ENCODE assay signal across 30 mouse cellular contexts in the genomic region with DNA sequence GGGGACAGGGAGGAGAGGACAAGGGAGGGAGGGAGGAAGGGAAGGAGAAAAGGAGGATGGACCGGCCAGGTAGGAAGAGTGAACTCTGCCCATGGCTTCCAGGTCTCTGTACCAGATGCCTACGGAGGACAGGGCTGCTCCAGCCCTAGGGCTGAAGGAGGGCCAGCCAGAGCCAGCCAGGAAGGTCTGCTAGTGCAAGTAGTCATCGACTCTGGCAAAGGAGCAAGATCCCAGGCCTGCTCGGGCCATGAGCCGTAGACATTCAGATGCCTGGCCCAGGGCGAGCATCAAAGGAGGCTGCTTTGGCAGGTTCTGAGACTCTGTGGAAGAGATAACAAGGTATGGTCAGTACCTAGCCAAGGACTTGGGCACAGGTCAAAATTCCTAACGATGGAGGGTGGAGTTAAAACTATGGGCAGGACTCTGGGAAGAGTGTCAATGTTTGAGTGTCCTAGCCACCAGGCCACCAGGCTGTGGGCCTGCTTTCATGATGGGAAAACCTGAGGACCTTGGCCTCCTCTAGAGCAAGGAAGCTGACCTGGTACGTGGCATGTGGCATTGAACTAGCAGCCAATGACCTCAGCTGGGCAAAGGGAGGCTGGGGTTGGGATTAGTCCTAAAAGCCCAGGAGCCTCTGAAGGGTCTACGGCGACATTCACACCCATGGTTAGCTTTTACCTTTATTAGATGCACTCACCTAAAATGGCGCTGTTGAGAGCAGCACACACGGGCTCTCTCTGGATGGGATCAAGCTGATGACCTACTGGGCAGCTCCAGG. TPM values are rescaled to one million over a fixed set of nuclear protein-coding genes. Genes with fewer than 3 reads are reported as not detected.
"Had no signal": no experiment of that assay in that cellular context is flagged by ENCODE, and none has a peak within 500 bp of the region (broad histone marks: within the 10 kb centered on the region; RNA-seq: fewer than 3 reads in every experiment).

No protein-coding gene starts in this region.

- DNase-seq: gastrocnemius, adult 2 months; gastrocnemius, postnatal 10 days; gastrocnemius, postnatal 25 days; heart, postnatal 4 days; kidney, adult 18-20 months; kidney, adult 8-10 months; kidney, postnatal 10 days; kidney, postnatal 25 days; liver had no signal

- H3K4me2 ChIP-seq: heart, embryonic 12.5 days; hindbrain, embryonic 12.5 days; hindbrain, embryonic 14.5 days; intestine, embryonic 15.5 days; limb, embryonic 12.5 days; liver, embryonic 15.5 days had no signal

- H3K9ac ChIP-seq: heart, embryonic 12.5 days; hindbrain, embryonic 12.5 days; hindbrain, embryonic 14.5 days; intestine, embryonic 15.5 days; limb, embryonic 12.5 days; liver, embryonic 15.5 days had no signal

- H3K4me3 ChIP-seq: gastrocnemius, adult 2 months; heart, embryonic 10.5 days; heart, embryonic 12.5 days; hindbrain, embryonic 10.5 days; hindbrain, embryonic 12.5 days; intestine, embryonic 15.5 days; layer of hippocampus, adult 2 months; left cerebral cortex, adult 2 months; limb, embryonic 10.5 days; limb, embryonic 12.5 days; liver, embryonic 15.5 days had no signal

- H3K27me3 ChIP-seq: heart, embryonic 12.5 days; hindbrain, embryonic 12.5 days; intestine, embryonic 15.5 days; limb, embryonic 12.5 days; liver, embryonic 15.5 days had no signal

- H3K4me1 ChIP-seq: heart, embryonic 10.5 days; heart, embryonic 12.5 days; hindbrain, embryonic 10.5 days; hindbrain, embryonic 12.5 days; intestine, embryonic 15.5 days; limb, embryonic 10.5 days; limb, embryonic 12.5 days; liver, embryonic 15.5 days had no signal

- H3K27ac ChIP-seq: gastrocnemius, adult 2 months; heart, embryonic 10.5 days; hindbrain, embryonic 10.5 days; hindbrain, embryonic 12.5 days; hindbrain, embryonic 14.5 days; intestine, embryonic 15.5 days; layer of hippocampus, adult 2 months; left cerebral cortex, adult 2 months; limb, embryonic 10.5 days; limb, embryonic 12.5 days; liver, embryonic 15.5 days had no signal

- ATAC-seq: hindbrain, embryonic 16.5 days; inflammation-experienced regulatory T-cells, adult 6 months; intestine, embryonic 15.5 days; intestine, postnatal 0 days had no signal

- H3K9me3 ChIP-seq: heart, embryonic 10.5 days; heart, embryonic 12.5 days; hindbrain, embryonic 10.5 days; hindbrain, embryonic 12.5 days; intestine, embryonic 15.5 days; limb, embryonic 10.5 days; limb, embryonic 12.5 days; liver, embryonic 15.5 days had no signal

RNA-seq across cellular contexts. Expression of a gene that starts 55.9 kb away (rescaled TPM):
- total RNA-seq: gastrocnemius, adult 2 months; gastrocnemius, postnatal 10 days; gastrocnemius, postnatal 25 days; granulocyte monocyte progenitor cell, adult 5-6 weeks; heart, adult 8-10 months; heart, postnatal 10 days; heart, postnatal 25 days; heart, postnatal 4 days; left cerebral cortex, postnatal 36 days had no signal
- polyA plus RNA-seq: frontal cortex, adult 2 months; heart, embryonic 14.5 days; inflammation-experienced regulatory T-cells, adult 6 months; intestine, embryonic 15.5 days; intestine, postnatal 0 days had no signal
